Mouse (Mus musculus): ENCODE measurements around the gene Slc39a13. TPM values are rescaled to one million over a fixed set of nuclear protein-coding genes. Genes with fewer than 3 reads are reported as not detected.
A peak's percentile ranks its signal among the peaks of the same experiment; 100 is the strongest.
"Not testable (repeated sequence)": the region's sequence is repeated elsewhere in the genome, so short reads cannot be mapped to it uniquely, and the experiment has no call there.

Slc39a13 gene
- polyA plus RNA-seq, 1 experiment from 2014 or later, result 22.6 TPM

DNA sequence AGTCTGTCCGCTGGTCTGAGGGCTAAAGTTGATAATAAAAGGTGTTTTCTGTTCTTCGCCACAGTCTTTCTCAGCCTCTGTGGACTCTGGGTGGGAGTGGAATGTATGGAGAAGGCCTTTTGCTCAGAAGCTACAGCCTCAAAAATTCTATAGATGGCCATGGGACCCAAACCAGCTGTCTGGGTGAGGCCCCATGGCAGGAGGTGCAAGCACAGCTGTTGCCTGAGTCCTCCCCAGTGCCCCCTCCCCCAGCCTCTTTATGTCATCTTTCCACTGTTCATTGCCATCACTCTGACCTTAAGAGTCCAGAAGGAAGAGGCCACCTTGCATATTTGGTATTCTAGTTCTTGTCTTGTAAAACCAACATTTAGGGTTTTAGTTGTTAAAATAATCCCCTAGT lies 10.8 kb downstream of the Slc39a13 start:
- no peak overlapping the region for H3K4me3 ChIP-seq (replicated peaks)
- no peaks in the 10 kb centered on the region for H3K9me3 ChIP-seq
- no peak overlapping the region for H3K27ac ChIP-seq
- no peak overlapping the region for H3K9ac ChIP-seq
- no peak for ATAC-seq (ENCODE audit: low FRiP score)
- 98% methylated on average over 2 of the region's 2 CpGs for WGBS
- peaks cover 91% of the 10 kb centered on the region for H3K36me3 ChIP-seq (replicated peaks)
- no peaks in the 10 kb centered on the region for H3K27me3 ChIP-seq
- peaks cover 9% of the 10 kb centered on the region for H3K4me1 ChIP-seq
- no peak overlapping the region for H3K4me2 ChIP-seq

DNA sequence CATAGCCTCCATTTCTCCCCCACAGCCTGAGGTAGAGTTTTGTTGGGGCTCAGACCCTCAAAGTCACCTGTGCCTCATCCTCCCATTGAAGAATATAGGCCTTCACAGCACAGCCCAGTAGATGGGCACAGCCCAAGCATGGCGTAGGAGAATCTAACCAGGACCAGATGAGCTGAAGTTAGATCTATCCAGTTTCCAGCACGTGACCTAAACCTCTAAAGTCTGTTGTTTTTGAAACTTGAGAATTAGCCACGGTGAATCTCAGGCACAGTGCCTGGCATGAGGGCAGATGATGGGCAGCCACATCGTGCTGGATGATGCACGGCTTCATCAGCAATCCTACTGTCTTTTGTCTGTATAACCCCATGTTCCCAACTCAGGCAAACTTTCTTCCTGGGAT lies 11.8 kb downstream of the Slc39a13 start:
- no peak overlapping the region for H3K4me2 ChIP-seq
- 94% methylated on average over 5 of the region's 5 CpGs for WGBS
- no peaks in the 10 kb centered on the region for H3K9me3 ChIP-seq
- no peak for ATAC-seq (ENCODE audit: low FRiP score)
- no peaks in the 10 kb centered on the region for H3K27me3 ChIP-seq
- peaks cover 9% of the 10 kb centered on the region for H3K4me1 ChIP-seq
- no peak overlapping the region for H3K27ac ChIP-seq
- H3K9ac ChIP-seq, result no peak overlapping the region
- H3K36me3 ChIP-seq (replicated peaks), result peaks cover 81% of the 10 kb centered on the region
- H3K4me3 ChIP-seq (replicated peaks), result no peak overlapping the region

DNA sequence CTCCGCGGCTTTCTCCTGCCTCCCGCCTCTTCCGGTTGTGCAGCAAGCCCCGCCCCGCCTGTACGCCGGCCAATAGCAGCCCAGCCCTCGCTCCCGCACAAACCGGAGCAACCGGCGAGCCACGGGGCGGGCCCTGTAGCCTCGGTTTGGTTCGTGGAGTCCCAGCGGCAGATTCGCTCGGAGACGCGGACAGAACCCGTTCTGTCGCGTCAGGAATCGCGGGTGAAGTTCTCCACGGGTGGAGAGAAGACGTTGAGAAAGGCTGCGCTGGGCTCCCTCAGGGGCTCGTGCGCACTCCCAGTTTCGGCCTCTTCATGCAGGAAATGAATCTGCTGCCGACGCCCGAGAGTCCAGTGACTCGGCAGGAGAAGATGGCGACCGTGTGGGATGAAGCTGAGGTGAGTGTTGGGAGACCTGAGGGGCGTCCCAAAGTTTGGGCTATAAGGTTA lies 16.3 kb downstream of the Slc39a13 start, which contains the start of gene Psmc3:
Psmc3 (plus strand) TSS at position 76 of the 449 bp plus-strand sequence.
- Histone ChIP-seq H3K36me3 (replicated peaks) (peaks cover 46% of the 10 kb centered on the region), H3K4me1 (peaks cover 12% of the 10 kb centered on the region), H3K9ac (peak within 1 kb of the TSS; percentile 78), H3K27ac (peak within 1 kb of the TSS; percentile 78), H3K4me3 (replicated peaks) (peak within 1 kb of the TSS; percentile 83), H3K9me3 (no peaks in the 10 kb centered on the region), H3K4me2 (peak within 1 kb of the TSS; percentile 91), H3K27me3 (no peaks in the 10 kb centered on the region)
- ATAC-seq (ENCODE audit: low FRiP score), result peak; percentile 99
- WGBS, result under 1% methylated on average over 40 of the region's 40 CpGs

DNA sequence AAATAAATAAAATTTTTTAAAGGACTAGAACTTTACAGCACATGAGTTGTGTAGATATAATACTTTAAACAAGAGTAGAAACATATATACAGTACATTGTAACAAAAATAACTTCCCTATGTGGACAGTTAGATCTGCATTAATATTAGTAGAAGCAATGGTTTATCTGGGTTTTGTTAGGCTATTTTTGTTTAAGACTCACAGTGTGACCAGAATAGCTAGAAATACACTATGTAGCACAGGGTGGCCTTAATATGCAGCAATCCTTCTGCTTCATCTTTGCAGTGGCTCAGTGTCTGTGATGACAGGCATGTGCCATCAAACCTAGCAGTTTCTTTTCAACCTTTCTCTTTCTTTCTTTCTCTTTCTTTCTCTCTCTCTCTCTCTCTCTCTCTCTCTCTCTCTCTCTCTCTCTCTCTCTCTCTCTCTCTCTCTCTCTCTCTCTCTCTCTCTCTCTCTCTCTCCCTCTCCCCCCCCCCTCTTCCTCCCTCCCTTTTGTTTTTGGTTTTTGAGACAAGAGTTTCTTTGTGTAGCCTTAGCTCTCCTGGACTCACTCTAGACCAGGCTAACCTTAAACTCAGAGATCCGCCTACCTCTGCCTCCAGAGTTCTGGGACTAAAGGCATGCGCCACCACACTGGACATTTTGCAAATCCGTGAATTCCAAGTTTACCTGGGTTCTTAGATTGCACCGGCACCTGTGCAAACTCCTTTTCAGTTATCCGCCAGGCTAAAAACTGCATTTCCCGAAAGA lies 16.9 kb downstream of the Slc39a13 start:
- 1% methylated on average over 6 of the region's 6 CpGs for WGBS
- 0 out of 2 replicates have a peak overlapping the region, but pooled peaks have one; percentile 38 for H3K27ac ChIP-seq
- peak; percentile 68 for ATAC-seq (ENCODE audit: low FRiP score)

DNA sequence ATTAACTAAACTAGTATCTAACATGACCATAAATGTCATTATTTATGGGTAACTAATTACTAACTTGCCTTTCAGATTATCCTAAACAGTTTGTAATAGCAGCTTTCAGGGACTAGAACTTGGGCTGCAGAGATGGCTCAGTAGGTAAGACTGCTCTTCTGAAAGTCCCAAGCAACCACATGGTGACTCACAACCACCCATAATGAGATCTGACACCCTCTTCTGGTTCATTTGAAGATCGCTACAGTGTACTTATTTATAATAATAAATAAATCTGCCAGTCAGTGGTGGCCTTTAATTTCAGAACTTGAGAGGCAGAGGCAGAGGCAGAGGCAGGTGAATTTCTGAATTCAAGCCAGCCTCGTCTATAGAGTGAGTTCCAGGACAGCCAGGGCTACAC lies 17.5 kb downstream of the Slc39a13 start:
- Histone ChIP-seq H3K9ac (no peak overlapping the region), H3K27me3 (no peaks in the 10 kb centered on the region), H3K27ac (no peak overlapping the region), H3K4me3 (replicated peaks) (0 out of 2 replicates have a peak overlapping the region, but pooled peaks have one; percentile 83), H3K36me3 (replicated peaks) (peaks cover 34% of the 10 kb centered on the region), H3K9me3 (no peaks in the 10 kb centered on the region), H3K4me1 (peaks cover 12% of the 10 kb centered on the region), H3K4me2 (peak overlapping the region; percentile 91)
- 68% methylated on average over 2 of the region's 2 CpGs for WGBS
- no peak for ATAC-seq (ENCODE audit: low FRiP score)

More for the DNA sequence above, 16.9 kb downstream of the Slc39a13 start:
- Histone ChIP-seq H3K36me3 (replicated peaks) (peaks cover 40% of the 10 kb centered on the region), H3K4me2 (peak overlapping the region; percentile 91), H3K4me3 (replicated peaks) (peak overlapping the region; percentile 83), H3K9me3 (no peaks in the 10 kb centered on the region), H3K9ac (peak overlapping the region; percentile 78), H3K27me3 (no peaks in the 10 kb centered on the region), H3K4me1 (peaks cover 12% of the 10 kb centered on the region)

DNA sequence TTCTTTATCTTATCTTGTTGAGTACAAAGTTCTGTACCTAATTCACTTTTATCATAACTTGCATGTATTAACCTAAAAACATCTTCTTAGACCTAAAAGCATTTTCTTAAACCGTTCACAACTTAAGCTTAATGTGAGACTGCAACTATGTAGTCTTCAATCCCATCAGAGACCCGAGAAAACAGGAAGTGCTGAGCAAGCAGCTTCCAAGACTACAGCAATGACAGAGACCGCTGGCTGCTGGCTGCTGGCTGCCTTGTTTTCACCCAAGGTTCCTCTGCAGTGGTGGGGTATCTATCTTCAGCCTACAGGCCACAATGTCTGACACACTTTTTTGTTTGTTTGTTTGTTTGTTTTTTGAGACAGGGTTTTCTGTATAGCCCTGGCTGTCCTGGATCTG lies 18.3 kb downstream of the Slc39a13 start:
- Histone ChIP-seq H3K27ac (no peak overlapping the region), H3K9ac (no peak overlapping the region), H3K36me3 (replicated peaks) (peaks cover 26% of the 10 kb centered on the region), H3K9me3 (no peaks in the 10 kb centered on the region), H3K4me3 (replicated peaks) (no peak overlapping the region), H3K4me1 (peaks cover 12% of the 10 kb centered on the region), H3K4me2 (no peak overlapping the region), H3K27me3 (no peaks in the 10 kb centered on the region)
- WGBS, result 86% methylated on average over 3 of the region's 3 CpGs
- ATAC-seq (ENCODE audit: low FRiP score), result no peak

DNA sequence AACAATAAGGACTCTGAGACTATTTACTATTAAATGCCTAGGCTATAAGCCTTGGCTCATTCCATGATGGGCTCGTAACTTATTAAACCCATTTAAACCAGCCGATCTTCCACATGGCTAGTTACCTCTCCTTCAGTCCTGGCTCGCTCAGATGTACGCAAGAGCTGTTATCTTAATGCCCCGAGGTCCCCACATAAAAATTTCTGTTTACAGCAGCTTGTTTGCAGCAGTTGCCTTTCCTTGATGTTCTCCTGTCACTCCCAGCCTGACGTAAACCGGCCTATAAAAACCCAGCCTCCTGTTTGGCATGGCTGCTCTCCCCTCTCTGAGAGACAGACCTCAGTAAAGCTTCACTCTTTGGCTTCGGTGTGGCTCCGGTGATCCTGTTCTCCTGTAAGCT lies 22.9 kb downstream of the Slc39a13 start:
- Histone ChIP-seq H3K27me3 (no peaks in the 10 kb centered on the region), H3K36me3 (replicated peaks) (peaks cover 7% of the 10 kb centered on the region; the same call in 1 of the 2 replicates), H3K4me1 (no peaks in the 10 kb centered on the region), H3K4me2 (no peak overlapping the region), H3K4me3 (replicated peaks) (no peak overlapping the region), H3K9ac (no peak overlapping the region), H3K27ac (no peak overlapping the region), H3K9me3 (no peaks in the 10 kb centered on the region)
- 79% methylated on average over 9 of the region's 9 CpGs for WGBS
- no peak for ATAC-seq (ENCODE audit: low FRiP score)

DNA sequence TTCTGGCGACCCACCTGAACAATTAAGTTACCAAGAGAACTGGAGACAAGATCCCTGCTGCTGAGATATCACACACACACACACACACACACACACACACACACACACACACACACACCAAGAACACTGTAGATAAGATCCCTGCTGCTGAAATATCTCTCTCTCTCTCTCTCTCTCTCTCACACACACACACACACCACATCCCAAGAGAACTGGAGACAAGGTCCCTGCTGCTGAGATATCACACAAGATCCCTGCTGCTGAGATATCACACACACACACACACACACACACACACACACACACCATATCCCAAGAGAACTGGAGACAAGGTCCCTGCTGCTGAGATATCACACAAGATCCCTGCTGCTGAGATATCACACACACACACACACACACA lies 24.4 kb downstream of the Slc39a13 start:
- H3K27me3 ChIP-seq; H3K9ac ChIP-seq; H3K36me3 ChIP-seq (replicated peaks); H3K9me3 ChIP-seq; H3K4me1 ChIP-seq; H3K4me2 ChIP-seq; H3K27ac ChIP-seq; ATAC-seq (ENCODE audit: low FRiP score); H3K4me3 ChIP-seq (replicated peaks): not testable (repeated sequence)
- 76% methylated on average over 1 of the region's 1 CpGs for WGBS

DNA sequence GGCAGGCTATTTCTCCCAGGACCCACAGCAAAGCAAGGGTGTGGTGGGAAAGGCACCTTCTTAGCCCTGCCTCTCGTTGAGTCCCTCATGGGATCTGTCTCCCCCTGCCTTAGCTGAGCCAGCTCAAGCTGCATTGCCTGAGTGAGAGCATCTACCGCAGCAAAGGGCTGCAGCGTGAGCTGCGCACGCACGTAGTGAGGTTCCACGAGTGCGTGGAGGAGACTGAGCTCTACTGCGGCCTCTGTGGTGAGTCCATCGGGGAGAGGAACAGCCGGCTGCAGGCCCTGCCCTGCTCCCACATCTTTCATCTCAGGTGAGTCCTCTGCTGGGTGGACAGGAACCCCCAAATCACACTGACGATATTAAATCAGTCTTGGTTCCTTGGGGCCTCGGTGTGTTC lies 25.5 kb downstream of the Slc39a13 start:
- Histone ChIP-seq H3K4me3 (replicated peaks) (no peak overlapping the region), H3K9ac (no peak overlapping the region), H3K36me3 (replicated peaks) (no peaks in the 10 kb centered on the region), H3K9me3 (no peaks in the 10 kb centered on the region), H3K4me2 (no peak overlapping the region), H3K27ac (no peak overlapping the region), H3K4me1 (no peaks in the 10 kb centered on the region), H3K27me3 (no peaks in the 10 kb centered on the region)
- no peak for ATAC-seq (ENCODE audit: low FRiP score)
- 85% methylated on average over 13 of the region's 13 CpGs for WGBS

DNA sequence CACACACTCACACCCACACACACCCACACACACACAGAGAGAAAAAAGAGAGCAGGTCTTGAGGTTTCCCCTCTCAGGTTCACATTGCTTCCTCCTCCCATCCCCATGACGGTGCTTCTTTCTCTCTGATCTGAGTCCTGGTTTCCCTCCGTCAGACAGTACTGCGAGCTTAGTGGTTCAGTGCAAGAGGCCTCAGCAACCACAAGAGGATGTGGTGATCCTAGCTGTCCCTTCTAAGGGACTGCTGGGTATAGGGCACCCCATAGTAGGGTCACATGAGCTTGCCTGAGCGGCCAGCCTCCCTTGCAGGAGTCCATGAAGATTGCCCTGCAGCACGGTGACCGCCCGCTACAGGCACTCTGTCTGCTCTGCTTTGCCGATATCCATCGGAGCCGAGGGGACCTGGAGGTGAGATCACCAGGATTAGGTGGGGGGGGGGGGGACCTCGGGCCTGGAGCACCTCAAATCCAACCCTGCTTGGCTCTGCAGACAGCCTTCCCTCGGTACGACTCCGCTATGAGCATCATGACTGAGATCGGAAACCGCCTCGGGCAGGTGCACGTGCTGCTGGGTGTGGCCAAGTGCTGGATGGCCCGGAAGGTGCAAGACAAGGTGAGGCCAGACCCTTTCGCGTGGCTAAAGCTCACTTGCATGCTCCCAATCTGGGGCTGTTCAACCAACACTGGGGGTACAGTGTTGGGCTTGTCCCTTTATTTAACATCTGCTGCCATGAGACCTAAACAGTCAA lies 27.4 kb downstream of the Slc39a13 start:
- WGBS, result 67% methylated on average over 21 of the region's 21 CpGs
- Histone ChIP-seq H3K9ac (no peak overlapping the region), H3K4me2 (no peak overlapping the region), H3K27ac (no peak overlapping the region), H3K4me1 (no peaks in the 10 kb centered on the region), H3K4me3 (replicated peaks) (no peak overlapping the region), H3K9me3 (no peaks in the 10 kb centered on the region), H3K27me3 (no peaks in the 10 kb centered on the region), H3K36me3 (replicated peaks) (no peaks in the 10 kb centered on the region)
- ATAC-seq (ENCODE audit: low FRiP score), result peak; percentile 30; the same call in 1 of the 2 replicates

DNA sequence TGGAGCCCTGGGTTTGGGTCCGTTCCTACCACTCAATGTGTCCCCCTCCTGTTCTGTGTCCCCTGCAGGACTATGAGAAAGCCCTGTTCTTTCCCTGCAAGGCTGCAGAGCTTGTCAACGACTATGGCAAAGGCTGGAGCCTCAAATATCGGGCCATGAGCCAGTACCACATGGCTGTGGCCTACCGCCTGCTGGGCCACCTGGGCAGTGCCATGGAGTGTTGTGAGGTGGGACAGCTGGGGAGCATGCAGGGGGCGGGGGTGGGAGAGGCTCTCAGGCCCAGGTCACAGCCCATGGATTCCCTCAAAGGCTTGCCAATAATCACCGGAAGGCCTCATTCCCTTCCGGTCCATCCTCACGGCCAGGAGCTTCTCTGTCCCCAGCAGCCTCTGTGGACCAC lies 28.4 kb downstream of the Slc39a13 start:
- Histone ChIP-seq H3K9me3 (no peaks in the 10 kb centered on the region), H3K4me2 (no peak overlapping the region), H3K9ac (no peak overlapping the region), H3K36me3 (replicated peaks) (no peaks in the 10 kb centered on the region), H3K4me3 (replicated peaks) (no peak overlapping the region), H3K27ac (no peak overlapping the region), H3K27me3 (no peaks in the 10 kb centered on the region), H3K4me1 (no peaks in the 10 kb centered on the region)
- no peak for ATAC-seq (ENCODE audit: low FRiP score)
- WGBS, result 74% methylated on average over 8 of the region's 8 CpGs

DNA sequence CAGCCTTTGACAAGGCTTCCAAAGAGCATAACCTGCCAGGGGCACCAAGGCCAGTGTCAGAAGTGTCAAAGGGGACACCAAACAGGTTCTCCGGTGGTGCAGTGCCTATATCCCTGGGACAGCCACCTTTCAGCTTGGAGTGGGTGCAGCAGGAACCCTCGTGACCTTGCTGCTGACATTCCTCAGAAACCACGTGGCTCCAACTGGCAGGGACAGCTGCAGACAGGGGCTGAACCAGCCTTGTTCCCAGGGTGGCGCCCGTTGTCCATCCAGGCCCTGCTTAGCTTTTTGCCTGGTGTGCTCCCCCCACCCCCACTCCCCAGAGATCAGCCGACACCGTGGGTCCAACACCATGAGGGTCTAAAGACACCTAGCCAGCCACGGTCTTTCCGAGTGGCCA lies 34.8 kb downstream of the Slc39a13 start, which contains the start of gene Rapsn:
Rapsn (plus strand) TSS at position 236 of the 400 bp plus-strand sequence.
- no peaks in the 10 kb centered on the region for H3K36me3 ChIP-seq (replicated peaks)
- H3K27me3 ChIP-seq, result no peaks in the 10 kb centered on the region
- no peak within 1 kb of the TSS for H3K4me3 ChIP-seq (replicated peaks)
- H3K9me3 ChIP-seq, result no peaks in the 10 kb centered on the region
- ATAC-seq (ENCODE audit: low FRiP score), result no peak
- WGBS, result 74% methylated on average over 9 of the region's 9 CpGs
- H3K4me1 ChIP-seq, result 0 out of 2 replicates have a peak, but pooled peaks cover 2% of the 10 kb centered on the region
- no peak within 1 kb of the TSS for H3K4me2 ChIP-seq
- H3K9ac ChIP-seq, result no peak within 1 kb of the TSS
- H3K27ac ChIP-seq, result no peak within 1 kb of the TSS
